Mouse (Mus musculus): ENCODE measurements at regions not wholly inside any gene's neighbourhood (a gene's known extent, or its start where the extent isn't known, plus 50 kb on each side); places are given as distances from the start of the nearest gene placed in this dataset.

- Histone ChIP-seq H3K4me2 (no peak overlapping the region), H3K4me3 (no peak overlapping the region), H3K9me3 (no peaks in the 10 kb centered on the region), H3K9ac (no peak overlapping the region), H3K4me1 (no peaks in the 10 kb centered on the region), H3K36me3 (no peaks in the 10 kb centered on the region), H3K27ac (no peak overlapping the region), H3K27me3 (no peaks in the 10 kb centered on the region)
- 50% methylated on average over 3 of the region's 3 CpGs for WGBS
- no peak for ATAC-seq (ENCODE audit: insufficient number of reproducible peaks, low FRiP score, low TSS enrichment, low read depth)
These were observed 146.7 kb downstream of the Pax3 start for GRCm38 (mm10) chr1:78050231-78050630.

DNA sequence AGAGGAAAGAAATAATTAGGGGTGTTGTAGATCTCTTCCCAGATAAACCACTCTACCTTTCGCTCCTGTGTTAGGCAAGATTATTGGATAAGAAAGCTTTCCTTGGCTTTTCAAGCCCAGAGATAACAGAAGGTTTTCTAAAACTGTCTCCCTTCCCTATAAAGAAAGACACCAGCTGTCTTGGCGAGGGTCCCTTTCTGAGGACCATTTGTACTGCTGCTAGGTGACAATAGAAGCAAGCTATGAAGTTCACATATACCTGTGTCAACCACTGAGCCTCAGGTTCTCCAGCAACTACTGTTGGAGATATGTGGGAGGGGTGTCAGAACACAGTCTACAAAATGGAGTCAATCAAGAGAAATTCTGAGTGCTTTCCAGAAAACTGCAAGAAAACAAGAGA, 164.6 kb downstream of the Pax3 start:
- Histone ChIP-seq H3K4me1 (no peaks in the 10 kb centered on the region), H3K9ac (no peak overlapping the region), H3K4me2 (no peak overlapping the region), H3K36me3 (no peaks in the 10 kb centered on the region), H3K27ac (no peak overlapping the region), H3K27me3 (no peaks in the 10 kb centered on the region), H3K9me3 (no peaks in the 10 kb centered on the region), H3K4me3 (no peak overlapping the region)
- ATAC-seq (ENCODE audit: insufficient number of reproducible peaks, low FRiP score, low TSS enrichment, low read depth): no peak
- WGBS: 78% methylated on average over 2 of the region's 2 CpGs

GRCm38 (mm10) chr1:78021766-78022165, 175.2 kb downstream of the Pax3 start:
- Histone ChIP-seq H3K4me1 (peaks cover 8% of the 10 kb centered on the region), H3K4me2 (no peak overlapping the region), H3K9me3 (no peaks in the 10 kb centered on the region), H3K27me3 (peaks cover 11% of the 10 kb centered on the region; the same call in 1 of the 2 replicates), H3K9ac (no peak overlapping the region), H3K27ac (no peak overlapping the region), H3K4me3 (no peak overlapping the region), H3K36me3 (no peaks in the 10 kb centered on the region)
- WGBS: 12% methylated on average over 6 of the region's 6 CpGs
- ATAC-seq (ENCODE audit: insufficient number of reproducible peaks, low FRiP score, low TSS enrichment, low read depth): no peak

- Histone ChIP-seq H3K27ac (no peak overlapping the region), H3K4me3 (no peak overlapping the region), H3K27me3 (peaks cover 10% of the 10 kb centered on the region; the same call in 1 of the 2 replicates), H3K4me1 (peaks cover 11% of the 10 kb centered on the region), H3K36me3 (no peaks in the 10 kb centered on the region), H3K9ac (no peak overlapping the region), H3K9me3 (no peaks in the 10 kb centered on the region), H3K4me2 (no peak overlapping the region)
- WGBS: 52% methylated on average over 6 of the region's 6 CpGs
- ATAC-seq (ENCODE audit: insufficient number of reproducible peaks, low FRiP score, low TSS enrichment, low read depth): no peak
These were observed 175.9 kb downstream of the Pax3 start for GRCm38 (mm10) chr1:78021014-78021413.

DNA sequence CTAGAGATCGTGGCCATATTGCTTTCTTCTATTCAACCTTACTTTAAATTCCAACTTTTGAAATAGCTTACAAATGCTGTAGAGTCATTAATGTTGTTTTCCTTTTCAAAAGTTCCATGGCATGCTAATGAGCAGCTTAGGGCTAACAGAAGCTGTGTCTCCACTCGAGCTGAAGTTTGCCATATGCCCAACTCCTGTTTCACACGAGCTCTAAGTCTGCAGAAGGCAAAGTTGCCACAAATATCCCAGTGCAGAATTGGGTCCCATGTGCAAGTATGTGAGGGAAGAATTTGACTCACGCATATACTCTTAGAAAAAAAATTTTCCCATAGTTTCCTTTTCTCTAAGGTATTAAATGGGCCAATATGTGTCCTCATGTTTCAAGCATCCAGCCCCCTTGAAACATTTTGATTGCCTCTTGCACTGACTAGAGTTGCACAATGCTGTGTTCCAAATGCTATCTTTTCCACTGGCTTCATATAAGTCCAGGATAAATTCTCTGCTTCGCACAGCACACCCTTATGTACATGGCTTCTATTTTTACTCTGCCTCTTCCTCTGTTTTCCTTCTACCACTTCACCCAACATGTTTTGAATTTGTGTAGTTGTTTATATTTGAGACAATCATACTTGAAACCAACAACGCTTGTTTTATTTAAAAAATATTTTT, 178.9 kb downstream of the Pax3 start:
- ATAC-seq (ENCODE audit: insufficient number of reproducible peaks, low FRiP score, low TSS enrichment, low read depth): no peak
- Histone ChIP-seq H3K4me1 (peaks cover 15% of the 10 kb centered on the region), H3K9ac (no peak overlapping the region), H3K9me3 (no peaks in the 10 kb centered on the region), H3K4me2 (no peak overlapping the region), H3K36me3 (no peaks in the 10 kb centered on the region), H3K27me3 (0 out of 2 replicates have a peak, but pooled peaks cover 10% of the 10 kb centered on the region), H3K4me3 (no peak overlapping the region), H3K27ac (no peak overlapping the region)
- 71% methylated on average over 6 of the region's 6 CpGs for WGBS

DNA sequence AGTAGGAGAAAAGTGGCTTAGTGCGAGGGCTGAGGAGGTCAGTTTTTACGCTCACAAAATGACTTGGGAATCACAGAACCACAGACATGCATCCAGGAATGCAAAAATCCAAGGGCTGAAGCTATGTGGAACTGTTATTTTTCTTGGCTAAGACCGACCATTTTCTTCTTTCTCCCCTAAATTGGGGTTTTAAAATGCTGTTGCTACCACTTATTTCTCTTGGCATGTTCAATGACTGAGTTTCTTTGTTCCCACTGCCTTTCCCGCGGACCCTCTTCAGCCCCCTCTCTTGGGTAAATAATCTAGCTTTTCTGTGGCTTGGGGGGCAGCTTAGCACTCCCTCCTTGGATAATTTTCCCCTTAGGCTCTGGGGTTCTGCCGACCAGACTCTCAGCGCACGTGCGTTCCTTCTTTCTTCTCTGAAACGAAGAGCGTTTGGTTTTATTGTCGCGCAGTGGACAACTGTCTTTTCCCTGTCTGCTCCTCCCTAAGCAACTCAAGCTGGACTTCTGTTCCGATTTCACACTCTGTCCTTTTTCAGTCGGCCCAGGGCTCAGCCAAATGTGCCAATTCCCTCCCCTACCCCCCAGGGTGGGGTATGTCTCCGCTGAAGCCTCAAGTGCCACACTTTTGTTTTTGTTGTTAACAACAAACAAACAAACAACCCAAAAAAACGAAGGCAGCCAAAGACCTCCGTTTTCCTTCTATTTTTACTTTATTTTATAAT, 180.2 kb downstream of the Pax3 start:
- peak overlapping the region; percentile 5; the same call in 1 of the 2 replicates for H3K27ac ChIP-seq
- WGBS: 35% methylated on average over 18 of the region's 18 CpGs
- no peaks in the 10 kb centered on the region for H3K36me3 ChIP-seq
- peak overlapping the region; percentile 24 for H3K4me2 ChIP-seq
- no peak for ATAC-seq (ENCODE audit: insufficient number of reproducible peaks, low FRiP score, low TSS enrichment, low read depth)
- no peak overlapping the region for H3K9ac ChIP-seq
- H3K4me1 ChIP-seq: peaks cover 10% of the 10 kb centered on the region
- no peak overlapping the region for H3K4me3 ChIP-seq
- 0 out of 2 replicates have a peak, but pooled peaks cover 12% of the 10 kb centered on the region for H3K27me3 ChIP-seq
- H3K9me3 ChIP-seq: no peaks in the 10 kb centered on the region

DNA sequence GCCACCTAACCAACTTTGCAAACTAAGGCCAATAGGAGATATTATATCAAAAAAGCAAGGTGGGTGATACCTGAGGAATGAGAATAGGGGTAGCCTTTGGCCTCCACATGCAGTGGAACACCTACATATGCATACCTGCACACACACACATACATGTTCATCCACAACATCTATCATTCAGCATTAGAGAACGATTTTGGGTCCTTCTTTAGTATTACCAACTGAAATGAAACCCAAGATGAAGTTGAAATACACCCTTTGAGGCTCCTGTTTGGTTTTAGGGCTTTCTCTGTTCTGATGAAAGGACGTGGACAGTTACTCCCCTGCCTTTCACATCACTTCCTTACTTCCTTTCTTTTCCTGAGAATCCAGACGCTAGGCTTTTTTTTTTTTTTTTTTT, 180.9 kb downstream of the Pax3 start:
- no peak overlapping the region for H3K4me2 ChIP-seq
- ATAC-seq (ENCODE audit: insufficient number of reproducible peaks, low FRiP score, low TSS enrichment, low read depth): no peak
- no peak overlapping the region for H3K27ac ChIP-seq
- H3K4me3 ChIP-seq: no peak overlapping the region
- H3K36me3 ChIP-seq: no peaks in the 10 kb centered on the region
- 41% methylated on average over 3 of the region's 3 CpGs for WGBS
- H3K4me1 ChIP-seq: peaks cover 10% of the 10 kb centered on the region
- H3K9me3 ChIP-seq: no peaks in the 10 kb centered on the region
- H3K27me3 ChIP-seq: 0 out of 2 replicates have a peak, but pooled peaks cover 12% of the 10 kb centered on the region
- H3K9ac ChIP-seq: no peak overlapping the region

GRCm38 (mm10) chr1:78013396-78013795, 183.5 kb downstream of the Pax3 start:
- 0 out of 2 replicates have a peak, but pooled peaks cover 6% of the 10 kb centered on the region for H3K27me3 ChIP-seq

DNA sequence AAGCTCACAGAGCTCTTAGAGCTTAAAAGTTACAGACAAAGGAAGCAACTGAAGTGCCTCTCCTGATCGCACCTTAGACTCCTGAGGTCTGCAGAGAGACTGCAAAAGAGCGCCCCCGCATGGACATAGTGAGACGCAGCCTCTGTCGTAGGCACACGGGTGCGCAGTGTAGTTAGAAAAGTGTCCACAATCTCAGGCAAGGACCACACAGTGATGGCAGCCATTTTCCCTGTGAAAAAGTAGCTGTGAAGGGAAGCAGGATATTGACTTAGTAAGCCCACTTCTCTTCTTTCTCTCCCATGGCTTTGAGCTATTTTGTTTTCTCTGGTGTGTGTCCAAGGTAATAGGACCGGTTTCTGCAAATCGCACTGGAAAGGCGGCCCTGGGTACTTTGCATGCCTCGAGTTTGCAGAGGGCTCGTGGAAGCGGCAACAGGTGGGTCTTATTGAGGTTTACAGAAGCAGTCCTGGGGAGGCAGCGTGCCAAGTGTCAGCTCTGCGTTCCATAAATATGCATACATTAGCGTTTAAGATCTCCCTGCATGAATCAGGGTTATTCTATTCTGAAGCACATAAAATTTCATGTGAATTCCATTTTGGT, 188.0 kb downstream of the Pax3 start:
- Histone ChIP-seq H3K36me3 (no peaks in the 10 kb centered on the region), H3K27me3 (0 out of 2 replicates have a peak, but pooled peaks cover 10% of the 10 kb centered on the region), H3K9ac (no peak overlapping the region), H3K4me1 (peaks cover 14% of the 10 kb centered on the region; the same call in 1 of the 2 replicates), H3K9me3 (no peaks in the 10 kb centered on the region), H3K27ac (no peak overlapping the region), H3K4me3 (no peak overlapping the region), H3K4me2 (0 out of 2 replicates have a peak overlapping the region, but pooled peaks have one; percentile 5)
- peak; percentile 52; the same call in 1 of the 2 replicates for ATAC-seq (ENCODE audit: insufficient number of reproducible peaks, low FRiP score, low TSS enrichment, low read depth)
- WGBS: 8% methylated on average over 16 of the region's 16 CpGs

More at GRCm38 (mm10) chr1:78013396-78013795, 183.5 kb downstream of the Pax3 start:
- H3K4me3 ChIP-seq: no peak overlapping the region
- no peak overlapping the region for H3K27ac ChIP-seq
- no peak for ATAC-seq (ENCODE audit: insufficient number of reproducible peaks, low FRiP score, low TSS enrichment, low read depth)
- H3K4me2 ChIP-seq: no peak overlapping the region
- WGBS: 67% methylated on average over 3 of the region's 3 CpGs
- peaks cover 18% of the 10 kb centered on the region for H3K4me1 ChIP-seq
- H3K9ac ChIP-seq: no peak overlapping the region
- no peaks in the 10 kb centered on the region for H3K9me3 ChIP-seq
- no peaks in the 10 kb centered on the region for H3K36me3 ChIP-seq

DNA sequence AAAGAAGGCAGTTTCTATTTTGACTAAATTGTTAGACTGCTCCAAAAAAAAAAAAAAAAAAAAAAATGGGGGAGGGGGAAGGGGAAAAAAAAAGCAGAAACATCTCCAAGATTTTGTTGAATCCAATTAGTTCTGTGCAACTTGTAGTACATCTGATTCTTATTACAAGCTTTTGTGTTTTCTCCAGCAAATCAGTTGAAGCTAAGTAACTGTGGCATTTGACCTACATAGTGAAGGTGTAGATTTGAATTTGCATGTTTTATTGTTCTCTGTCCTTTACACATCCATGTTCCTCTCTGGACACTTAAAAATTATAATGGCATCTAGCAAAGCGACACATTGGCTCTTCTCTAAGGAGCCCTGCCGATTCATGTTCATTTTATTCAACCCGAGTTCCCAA, 192.6 kb downstream of the Pax3 start:
- Histone ChIP-seq H3K4me2 (no peak overlapping the region), H3K4me3 (no peak overlapping the region), H3K9ac (no peak overlapping the region), H3K9me3 (no peaks in the 10 kb centered on the region), H3K4me1 (peaks cover 11% of the 10 kb centered on the region; the same call in 1 of the 2 replicates), H3K27ac (no peak overlapping the region), H3K36me3 (no peaks in the 10 kb centered on the region), H3K27me3 (0 out of 2 replicates have a peak, but pooled peaks cover 5% of the 10 kb centered on the region)
- ATAC-seq (ENCODE audit: insufficient number of reproducible peaks, low FRiP score, low TSS enrichment, low read depth): no peak
- 78% methylated on average over 3 of the region's 3 CpGs for WGBS

DNA sequence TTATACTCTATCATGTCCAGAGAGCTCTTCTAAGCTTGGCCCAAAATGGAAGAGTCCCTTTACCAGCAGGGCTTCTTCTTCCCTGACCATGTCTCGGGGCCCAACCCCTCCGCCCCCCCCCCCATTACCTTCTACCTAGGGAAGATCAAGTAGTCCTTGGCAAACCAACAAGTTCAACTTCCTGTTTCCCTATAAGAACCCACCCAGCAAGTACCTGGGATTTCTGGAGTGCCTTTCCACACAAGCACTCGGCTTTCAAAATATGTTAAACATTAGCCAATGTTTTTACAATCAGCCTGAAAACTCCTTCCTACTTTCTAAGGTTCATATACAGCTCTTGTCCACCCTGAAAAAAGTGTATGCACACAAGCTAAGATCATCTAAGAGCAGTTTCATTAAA, 198.2 kb downstream of the Pax3 start:
- no peak for ATAC-seq (ENCODE audit: insufficient number of reproducible peaks, low FRiP score, low TSS enrichment, low read depth)
- WGBS: 85% methylated on average over 3 of the region's 3 CpGs
- Histone ChIP-seq H3K36me3 (no peaks in the 10 kb centered on the region), H3K27me3 (no peaks in the 10 kb centered on the region), H3K4me1 (no peaks in the 10 kb centered on the region), H3K9ac (no peak overlapping the region), H3K9me3 (no peaks in the 10 kb centered on the region), H3K27ac (no peak overlapping the region), H3K4me3 (no peak overlapping the region), H3K4me2 (no peak overlapping the region)

DNA sequence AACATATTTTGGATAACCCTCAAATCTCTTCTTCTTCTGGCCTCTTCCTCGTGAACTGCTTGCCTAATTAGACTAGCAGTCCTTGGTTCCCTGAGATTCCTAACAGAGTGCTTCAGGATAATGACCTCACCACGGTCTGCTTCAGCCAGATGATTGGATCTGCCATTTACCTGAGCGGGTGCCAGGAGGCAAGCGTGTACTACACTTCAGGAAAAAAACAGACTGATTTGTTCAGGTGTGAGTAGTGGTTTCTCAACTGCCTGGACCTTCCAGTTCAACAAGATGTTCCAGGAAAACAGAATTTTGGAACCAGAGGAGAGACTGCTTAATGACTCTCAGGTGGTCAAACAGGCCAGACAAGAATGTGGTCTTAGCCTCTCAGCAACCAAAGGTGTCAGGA, 215.4 kb downstream of the Pax3 start:
- 47% methylated on average over 4 of the region's 4 CpGs for WGBS
- peaks cover 6% of the 10 kb centered on the region for H3K27me3 ChIP-seq
- no peak overlapping the region for H3K4me3 ChIP-seq
- H3K36me3 ChIP-seq: no peaks in the 10 kb centered on the region
- no peak overlapping the region for H3K4me2 ChIP-seq
- no peaks in the 10 kb centered on the region; the same call in 1 of the 2 replicates for H3K4me1 ChIP-seq
- ATAC-seq (ENCODE audit: insufficient number of reproducible peaks, low FRiP score, low TSS enrichment, low read depth): no peak
- no peak overlapping the region for H3K9ac ChIP-seq
- H3K27ac ChIP-seq: no peak overlapping the region
- no peaks in the 10 kb centered on the region for H3K9me3 ChIP-seq

Measured in limb, embryonic 15.5 days (tissue).